Mouse (Mus musculus) thymus, postnatal 14 days (tissue): ENCODE data around the gene Rps27l.
"Not testable (repeated sequence)": the region's sequence is repeated elsewhere in the genome, so short reads cannot be mapped to it uniquely, and the experiment has no call there.

Experiments used
- DNase-seq: peaks from one replicate; pipeline ENCODE4 v3.0.0; 2021

Gene Rps27l

DNA sequence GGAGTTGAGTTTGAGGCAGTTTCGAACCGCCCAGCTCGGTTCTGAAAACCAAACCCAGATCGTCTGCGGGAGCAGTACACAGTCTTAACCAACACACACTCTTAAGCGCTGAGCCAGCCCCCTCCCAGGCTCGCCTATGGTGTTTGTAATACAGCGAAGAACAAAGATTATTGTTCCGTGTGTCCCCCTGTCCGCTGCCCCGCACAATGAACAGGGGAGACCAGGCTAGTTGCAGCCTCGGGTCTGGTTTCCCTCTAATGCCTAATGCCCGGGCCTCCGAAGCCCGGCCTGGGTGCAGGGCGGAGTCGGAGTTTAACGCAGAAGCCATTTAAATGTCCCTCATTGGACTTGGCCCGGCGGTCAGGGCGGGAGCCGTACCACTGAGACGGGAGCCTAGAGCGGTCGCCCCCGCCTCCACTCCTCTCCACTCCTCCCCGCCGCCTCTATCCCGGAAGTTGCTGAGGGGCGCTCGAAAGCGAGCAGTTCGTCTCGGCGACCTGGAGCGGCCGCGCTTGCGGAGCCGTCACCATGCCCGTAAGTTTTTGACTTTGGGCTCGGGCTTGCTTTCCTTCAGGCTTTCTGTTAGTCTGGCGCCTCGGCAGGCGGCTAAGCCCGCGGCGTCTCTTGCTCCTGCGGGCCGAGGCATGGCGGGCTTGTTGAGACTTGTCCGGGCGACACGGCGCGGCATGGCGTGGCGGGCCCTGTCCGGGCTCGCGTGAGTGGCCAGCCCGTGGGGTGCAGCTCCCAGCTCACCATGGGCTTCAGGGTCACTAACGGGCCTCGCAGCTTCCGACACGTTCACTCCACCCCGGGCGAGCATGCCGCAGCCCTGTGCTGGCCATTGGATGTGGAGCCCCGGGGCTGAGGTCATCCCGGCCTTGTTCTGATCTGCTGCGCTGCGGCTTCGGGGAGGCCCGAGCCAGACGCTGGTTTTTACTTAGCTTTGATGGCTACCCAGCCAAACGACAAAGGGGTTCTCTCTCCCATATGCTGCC, at the start of gene Rps27l:
Rps27l (plus strand) TSS at position 440 of the 995 bp plus-strand sequence.
- DNase-seq, result peak; percentile 95

DNA sequence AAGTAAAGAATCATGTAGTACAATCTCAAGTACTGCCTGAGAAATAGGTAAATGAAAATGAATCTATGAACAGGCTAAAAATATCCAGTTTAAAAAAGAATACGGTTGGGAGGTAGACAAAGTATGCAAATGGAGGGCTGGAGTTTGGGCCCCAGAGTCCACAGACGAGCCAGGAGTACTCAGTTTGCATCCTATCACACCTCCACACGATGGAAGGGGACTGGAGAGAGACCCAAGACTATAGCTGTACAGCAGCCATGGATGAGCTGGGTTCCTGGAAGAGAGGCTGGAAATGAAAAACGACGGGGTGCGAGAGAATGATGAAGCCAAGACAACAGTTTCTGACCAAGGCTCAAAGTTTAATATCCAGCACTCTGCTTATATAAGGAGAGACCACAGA, 48.9 kb upstream of the Rps27l start:
- DNase-seq, result no peak

DNA sequence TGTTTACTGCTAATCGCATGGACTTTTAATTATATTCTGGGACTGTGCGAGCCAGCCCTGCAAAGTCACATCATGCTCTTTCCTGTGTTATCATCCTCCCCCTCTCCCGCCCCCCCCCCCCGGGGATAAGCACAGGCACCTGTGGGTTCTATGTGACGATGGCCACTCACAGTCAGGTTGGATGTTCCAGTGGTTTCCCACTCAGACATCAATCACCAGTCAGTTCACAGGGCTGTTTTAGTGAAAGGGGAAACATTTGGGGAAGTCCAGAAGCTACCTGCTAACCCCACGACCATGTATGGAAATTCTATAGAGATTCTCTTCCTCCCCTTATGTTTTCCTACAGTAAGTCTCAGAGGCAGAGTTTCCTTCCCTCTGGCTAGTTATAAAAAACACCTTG, 48.0 kb upstream of the Rps27l start:
- no peak for DNase-seq

DNA sequence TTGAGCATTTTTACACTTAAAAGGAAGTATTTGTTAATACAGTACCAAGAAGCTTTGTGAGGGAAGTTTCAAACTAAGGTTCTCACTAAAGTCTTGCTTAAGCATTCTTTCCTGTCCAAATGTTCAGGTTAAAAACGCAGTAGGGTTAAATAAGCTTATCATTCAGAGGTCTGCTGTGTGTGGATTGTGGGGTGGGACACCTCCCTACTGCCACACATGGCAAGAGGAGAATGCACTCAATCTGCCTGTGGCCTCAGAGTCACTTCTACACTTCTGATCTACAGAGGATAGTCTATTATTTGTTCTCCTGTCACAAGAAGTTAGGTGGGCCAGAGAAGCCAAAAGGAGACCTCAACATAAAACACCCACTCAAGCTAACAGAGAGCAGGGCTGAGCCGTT, 46.8 kb upstream of the Rps27l start:
- DNase-seq, result no peak

DNA sequence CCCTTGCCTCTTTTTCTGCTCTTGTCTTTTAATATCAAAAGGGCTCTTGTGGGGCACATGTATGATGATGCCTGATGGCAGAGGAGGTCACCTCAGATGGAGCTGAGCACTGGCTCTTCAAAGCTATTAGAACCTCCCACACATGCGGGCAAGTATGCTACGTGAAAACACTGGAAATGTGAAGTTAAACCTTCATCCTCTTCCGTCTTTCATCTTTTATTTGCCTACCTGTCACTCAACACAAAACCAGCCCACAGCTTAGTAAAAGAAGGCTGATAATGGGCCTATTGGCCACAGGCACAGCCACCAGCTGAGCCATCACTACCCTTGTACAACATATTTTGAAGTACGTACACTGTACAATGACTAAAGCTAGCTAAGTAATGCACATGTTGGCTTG, 46.4 kb upstream of the Rps27l start:
- no peak for DNase-seq

DNA sequence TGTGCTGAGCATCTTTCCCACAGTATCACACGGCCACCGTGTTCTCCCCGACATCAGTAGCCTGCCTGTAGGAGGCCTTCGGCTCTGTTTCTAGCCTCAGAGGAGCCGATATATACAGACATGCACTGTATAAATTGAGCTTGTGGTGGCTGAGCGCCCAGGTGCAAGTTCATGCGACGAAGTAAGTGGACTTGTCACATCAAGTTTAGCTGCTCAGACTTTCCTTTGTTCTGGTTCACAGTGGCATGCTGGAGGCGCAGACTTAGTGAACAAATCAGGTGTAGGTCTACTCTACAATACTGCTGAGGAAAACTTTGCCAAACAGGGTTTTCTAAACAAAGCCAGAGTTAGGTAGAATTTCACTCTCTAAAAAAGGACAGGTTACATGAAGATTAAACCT, 39.9 kb upstream of the Rps27l start:
- DNase-seq, result no peak

DNA sequence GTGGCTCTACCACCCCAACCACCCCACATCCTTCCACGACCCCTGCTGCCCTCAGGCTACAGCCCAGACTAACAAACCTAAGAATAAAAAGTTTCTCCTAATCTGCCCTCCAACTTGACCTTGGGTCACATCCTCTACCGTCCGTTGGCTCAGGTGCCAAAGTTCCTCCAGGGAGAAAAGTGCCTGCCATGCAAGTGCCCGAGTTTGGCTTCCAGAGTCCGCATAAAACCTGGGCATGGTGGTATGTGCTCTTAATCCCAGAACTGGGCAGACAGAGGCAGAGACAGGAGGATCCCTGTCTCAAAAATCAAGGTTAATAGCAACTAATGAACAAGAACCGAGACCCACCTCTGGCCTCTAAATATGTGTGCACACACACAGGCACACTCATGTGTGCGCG, 38.8 kb upstream of the Rps27l start:
- no peak for DNase-seq

DNA sequence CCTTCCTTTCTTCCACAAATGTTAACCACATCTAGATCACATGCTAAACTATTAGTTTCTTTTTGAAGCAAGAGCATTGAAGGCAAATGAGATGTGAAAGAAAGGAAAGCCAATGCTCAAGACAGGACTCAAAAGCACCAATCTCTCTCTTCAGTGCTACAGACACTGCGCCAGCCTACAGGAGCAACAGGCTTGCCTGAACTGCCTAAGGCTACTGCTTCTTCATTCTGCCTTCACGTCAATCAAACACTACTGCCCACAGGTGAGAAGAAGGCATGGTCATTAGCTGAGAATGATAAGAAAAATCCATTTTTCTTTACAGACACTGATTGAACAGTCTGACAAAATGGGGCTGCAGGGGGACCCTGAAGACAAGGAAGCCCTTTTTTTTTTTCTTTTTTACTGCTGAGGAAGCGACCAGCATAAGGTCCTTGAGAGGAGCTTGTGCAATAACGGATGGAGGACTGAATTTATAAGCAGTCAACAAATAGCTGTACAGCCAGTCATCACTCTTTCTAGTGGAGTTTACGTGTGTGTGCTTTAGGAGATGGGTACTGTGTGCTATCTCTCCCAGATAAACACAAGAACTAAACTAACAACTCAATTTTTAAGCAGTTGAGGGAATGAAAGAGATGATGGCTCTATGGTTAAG, 38.0 kb upstream of the Rps27l start:
- no peak for DNase-seq

DNA sequence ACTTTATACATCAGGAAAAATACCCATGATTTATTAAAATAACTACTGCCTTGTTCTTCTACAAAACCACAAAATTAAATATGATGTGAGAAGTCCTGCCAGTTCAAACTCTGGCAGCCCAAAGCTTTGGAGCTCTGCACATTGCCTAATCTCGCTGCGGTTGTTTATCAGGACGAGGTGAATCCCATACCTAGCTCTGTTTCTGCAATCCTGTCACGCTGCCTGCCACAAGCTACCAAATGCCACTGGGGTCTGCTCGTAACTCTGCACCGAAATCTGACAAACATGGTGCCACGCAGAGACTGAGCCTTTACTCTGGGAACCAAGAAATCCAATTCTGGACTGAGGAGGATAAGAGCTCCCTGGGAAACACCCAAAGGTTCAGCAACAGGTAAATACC, 36.0 kb upstream of the Rps27l start:
- DNase-seq, result no peak

DNA sequence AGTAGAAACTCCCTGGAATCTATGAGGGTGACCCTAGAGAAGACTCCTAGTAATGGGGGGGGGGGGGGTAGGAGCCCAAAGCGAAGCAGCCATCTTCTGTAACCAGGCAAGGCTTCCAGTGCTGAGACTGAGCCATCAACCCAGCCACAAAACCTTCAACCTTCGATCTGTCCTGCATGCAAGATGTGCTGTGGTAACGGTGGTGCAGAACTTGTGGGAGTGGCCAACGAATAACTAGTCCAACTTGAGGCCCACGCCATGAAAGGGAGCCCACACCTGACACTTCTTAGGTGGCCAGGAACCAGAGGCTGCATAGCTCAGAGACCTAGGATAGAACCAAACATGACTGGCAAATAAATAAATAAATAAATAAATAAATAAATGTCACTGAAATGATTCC, 35.2 kb upstream of the Rps27l start:
- no peak for DNase-seq

DNA sequence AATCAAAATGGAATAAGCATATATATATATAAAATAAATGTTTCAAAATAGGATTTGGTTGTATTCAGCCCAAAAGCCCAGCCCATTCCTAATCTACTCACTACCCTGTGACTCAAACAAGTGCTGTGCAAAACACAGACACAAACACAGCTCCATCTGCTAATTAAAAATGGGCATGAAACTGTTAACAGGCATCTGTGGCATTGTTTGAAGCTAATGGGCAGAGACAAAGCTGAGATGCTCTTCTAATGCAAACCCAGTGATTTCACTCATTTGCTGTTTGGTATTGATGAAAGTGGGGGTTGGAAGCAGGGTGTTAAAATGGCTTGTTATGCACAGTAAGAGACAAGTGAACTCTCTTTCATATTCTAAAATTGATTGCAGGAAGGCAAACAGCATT, 33.6 kb upstream of the Rps27l start:
- no peak for DNase-seq

DNA sequence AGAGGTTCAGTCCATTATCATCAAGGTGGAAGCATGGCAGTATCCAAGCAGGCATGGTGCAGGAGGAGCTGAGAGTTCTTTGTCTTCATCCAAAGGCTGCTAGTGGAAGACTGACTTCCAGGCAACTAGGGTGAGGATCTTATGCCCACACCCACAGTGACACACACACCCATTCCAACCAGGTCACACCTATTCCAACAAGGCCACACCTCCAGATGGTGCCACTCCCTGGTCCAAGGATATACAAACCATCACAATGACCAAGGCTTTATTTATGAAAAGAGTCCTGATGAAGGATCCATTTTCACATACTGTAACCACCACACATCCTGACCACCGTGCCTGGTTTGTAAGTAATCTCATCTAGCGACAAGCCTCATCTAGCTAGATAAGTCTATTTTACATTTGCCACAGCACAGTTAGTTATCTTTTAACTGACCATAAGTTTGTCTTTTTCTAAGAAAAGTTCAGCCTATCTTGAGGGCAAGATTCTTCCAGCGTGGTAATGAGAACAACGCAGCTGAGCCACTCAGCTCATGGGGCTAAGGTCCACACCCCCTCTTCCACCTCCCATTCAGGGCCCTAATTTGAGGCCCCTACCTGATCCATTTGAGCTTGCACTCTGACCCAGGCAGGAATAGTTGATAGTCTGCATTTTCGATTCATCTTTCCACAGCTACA, 32.5 kb upstream of the Rps27l start:
- not testable (repeated sequence) for DNase-seq

DNA sequence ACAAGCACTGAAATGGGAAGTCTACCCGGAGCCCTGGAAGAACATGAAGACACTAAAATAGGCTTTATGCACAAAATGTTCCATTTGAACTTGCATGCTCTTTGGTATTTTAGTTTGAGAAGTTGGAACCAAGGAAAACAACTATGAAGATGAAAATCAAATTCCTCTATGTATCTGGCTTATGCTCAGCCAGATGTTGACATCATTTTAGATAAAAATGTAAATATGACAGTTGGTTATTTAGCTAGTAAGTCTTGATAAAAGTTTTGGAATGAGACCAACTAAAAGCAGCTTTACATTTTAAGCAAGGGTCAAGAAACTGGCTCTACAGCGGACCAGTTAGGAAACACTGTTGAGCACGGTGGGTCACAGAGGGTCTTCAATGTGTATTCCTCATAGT, 31.3 kb upstream of the Rps27l start:
- no peak for DNase-seq

DNA sequence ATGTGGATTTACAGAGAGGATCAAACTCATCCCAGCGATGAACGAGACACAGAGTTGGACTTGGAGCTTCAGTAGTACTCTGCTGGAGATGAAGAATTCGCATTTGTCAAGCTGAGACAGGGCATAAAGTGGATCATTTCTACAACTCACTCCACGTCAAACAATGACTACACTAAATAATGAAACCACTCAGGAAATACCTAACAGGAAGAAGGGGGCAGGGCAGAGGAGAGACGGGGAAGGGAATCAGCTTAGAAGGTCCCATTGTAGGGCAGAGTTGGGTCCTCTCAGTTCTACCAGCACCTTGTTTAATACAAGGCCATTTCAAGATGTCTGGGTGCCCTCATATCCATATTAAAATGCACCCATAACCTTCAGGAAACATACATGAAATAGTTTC, 30.5 kb upstream of the Rps27l start:
- DNase-seq, result peak; percentile 56

DNA sequence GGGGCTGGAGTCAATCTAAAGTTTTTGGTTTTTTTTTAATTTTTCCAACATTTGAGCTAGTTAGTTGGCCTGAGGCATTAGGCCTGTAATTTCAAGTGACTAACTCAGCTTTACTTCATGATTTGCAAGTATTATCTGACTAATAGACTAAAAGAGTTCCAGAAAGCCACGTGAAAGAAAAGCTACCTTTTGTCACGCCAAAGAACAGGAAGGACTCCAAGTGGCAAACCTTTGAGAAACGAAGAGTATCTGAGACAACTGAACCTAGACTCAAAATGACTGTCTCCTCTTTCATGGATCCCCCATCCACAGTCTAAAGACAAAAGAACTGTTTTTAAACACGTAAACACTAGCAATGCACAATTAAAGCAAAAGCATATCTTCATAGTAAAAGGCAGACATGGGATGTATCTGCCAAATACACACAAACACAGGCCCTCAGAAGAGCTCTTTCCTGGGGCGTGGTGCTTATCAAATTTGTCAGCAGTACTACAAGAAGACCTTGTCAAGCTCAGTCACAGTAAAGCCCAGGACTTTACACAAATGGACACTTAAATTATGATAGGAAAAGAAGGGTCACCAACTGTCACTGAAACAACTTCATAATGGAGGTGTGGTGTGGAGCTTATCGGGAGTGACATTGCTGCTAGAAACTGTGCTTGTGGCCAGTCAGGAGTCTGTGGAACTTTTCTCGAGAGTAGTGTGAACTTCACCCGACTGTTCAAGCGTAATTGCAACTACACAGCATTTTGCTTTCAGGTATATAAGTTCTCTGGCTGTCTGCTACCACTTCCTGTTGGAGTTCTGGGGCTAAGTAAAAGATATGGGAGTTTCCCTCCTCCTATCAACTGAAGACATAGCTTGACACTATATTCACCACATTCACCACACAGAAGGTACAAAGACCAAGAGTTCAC, 29.8 kb upstream of the Rps27l start:
- peak; percentile 36 for DNase-seq

DNA sequence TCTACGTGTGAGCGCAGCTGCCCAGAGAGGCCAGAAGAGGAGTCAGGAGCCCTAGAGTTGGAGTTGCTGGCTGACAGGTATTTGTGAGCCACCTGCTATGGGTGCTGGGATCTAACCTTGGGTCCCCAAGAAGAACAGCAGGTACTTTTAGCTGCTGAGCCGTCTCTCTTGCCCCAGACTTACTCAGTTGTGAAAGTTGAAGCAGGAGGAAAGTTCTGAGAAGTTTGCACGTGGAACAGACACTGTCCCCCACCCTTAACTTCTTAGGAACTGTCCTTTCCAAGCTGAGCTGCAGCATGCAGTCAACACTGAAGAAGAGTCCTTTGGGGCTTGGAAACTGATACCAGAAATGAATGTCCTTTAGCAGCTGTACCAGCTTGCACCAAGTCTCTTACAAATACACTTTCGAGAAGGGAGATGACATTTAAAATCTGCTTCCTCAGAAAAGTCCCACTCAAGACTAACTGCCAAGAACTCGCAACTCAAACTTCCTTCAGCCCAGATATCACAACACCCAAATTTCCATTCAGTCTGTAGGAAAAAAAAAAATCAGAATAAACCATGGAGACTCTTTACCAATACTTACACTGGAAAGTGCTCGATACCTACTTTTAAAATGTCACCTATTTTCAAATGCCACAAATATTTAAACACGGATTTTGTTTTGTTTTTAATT, 28.5 kb upstream of the Rps27l start:
- no peak for DNase-seq

DNA sequence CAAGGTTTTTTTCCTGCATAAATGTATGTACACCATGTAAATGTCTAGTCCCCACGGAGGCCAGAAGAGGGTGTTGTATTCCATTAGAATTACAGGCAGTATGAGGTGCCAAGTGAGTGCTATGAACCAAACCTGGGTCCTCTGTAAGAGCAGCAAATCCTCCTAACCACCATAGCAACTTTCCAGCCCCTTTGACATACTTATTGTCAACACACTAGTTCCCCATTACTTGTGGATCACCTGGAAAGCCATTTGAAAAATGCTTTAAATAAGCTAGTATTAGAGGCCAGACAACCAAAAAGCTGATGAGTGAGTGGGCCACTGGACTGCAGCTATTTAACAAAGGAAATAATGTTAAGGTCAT, 28.0 kb upstream of the Rps27l start:
- DNase-seq, result no peak

DNA sequence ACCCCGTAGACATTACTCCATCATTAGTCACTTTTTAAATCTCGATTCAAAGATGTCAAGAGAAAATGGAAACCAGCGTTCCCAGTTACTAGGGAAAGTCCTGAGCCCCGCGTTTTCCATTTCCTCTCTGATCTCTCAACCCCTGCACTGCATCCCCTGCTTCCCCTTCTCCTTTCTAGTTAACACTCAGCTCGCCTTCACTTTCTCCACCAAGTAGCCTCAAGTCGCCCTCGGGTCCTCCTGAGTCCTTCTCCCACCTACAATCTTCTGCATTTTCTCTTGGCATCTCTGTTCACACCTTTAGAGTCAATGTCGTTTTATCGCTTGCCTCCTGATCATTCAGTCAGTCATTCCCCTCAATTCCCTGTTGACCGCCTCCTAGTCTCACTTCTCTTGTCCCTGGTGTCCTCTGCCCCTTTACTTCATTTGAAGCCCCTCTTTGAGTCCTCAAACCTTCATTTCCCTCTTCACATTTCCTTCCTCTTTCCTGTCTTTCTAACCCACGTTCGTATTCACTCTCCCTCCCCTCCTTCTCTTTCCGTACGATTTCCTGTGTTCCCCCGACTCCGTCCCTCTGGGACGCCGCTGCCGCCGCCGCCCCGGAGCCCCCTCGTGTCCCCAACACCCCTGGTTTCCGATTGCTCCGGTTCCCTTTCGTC, 27.1 kb upstream of the Rps27l start:
- DNase-seq, result no peak

DNA sequence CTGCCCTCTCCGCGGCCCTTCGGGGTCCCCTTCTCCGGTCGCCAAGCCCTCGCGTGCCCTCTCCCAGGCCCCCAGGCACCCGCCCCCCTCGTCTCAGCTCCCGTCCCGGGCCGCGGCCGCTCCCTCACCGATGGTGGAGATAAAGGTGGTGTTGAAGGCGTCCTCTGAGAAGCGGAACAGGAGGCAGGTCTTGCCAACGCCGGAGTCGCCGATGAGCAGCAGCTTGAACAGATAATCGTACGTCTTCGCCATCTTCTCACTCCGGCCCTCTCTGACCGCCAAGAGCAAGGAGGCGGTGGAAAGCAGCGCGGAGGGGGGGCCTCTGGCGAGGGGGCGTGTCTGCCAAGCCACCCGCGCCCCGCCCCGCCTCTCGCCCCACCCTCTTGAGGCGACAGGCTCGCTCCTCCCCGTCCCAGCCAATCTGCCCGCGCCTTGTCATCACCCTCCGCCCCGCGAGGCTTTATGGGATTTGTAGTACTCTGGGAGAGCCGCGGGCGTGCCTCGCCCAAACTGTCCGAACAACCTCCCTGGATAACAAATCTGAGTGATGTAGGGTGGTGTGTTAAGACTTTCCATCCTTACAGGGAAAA, 26.4 kb upstream of the Rps27l start, which contains the start of gene Rab8b:
Rab8b (minus strand) TSS at position 306 of the 590 bp plus-strand sequence.
- DNase-seq, result peak; percentile 99

DNA sequence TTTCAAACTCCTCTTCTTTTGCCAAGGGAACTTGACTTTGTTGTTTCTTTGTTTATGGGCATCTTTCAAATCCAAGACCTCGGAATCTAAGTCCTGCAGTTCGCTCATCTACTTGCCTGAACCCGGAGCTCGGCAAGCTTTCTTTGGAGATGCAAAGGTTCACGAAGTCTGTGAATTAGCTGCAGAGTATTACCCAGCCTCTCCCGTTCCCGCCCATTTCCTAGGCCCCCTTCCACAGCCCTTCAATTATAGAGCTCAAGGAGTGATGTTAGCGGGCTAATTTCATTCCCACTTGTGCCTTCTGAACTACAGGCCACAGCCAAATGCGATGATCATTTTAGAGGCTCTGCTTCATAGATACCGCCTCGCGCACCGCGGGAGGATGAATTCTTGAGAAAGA, 25.9 kb upstream of the Rps27l start:
- DNase-seq, result peak; percentile 24
